Mouse (Mus musculus) ES-E14 (cell line): Measurements from ENCODE around the gene Tlr12. TPM values are rescaled to one million over a fixed set of nuclear protein-coding genes. Genes with fewer than 3 reads are reported as not detected.

ENCODE experiments used
- DNase-seq: peaks from one replicate; pipeline ENCODE4 v3.0.0-alpha.2; 2013; ENCODE audit warnings: low read depth, low spot score
- H3K27ac ChIP-seq: 2 replicates; pipeline ENCODE4 v1.5.1; 2012; ENCODE audit warnings: low read depth, mild to moderate bottlenecking, low read length, moderate library complexity, mixed read lengths; ENCODE audit not compliant: poor library complexity, insufficient read depth, severe bottlenecking
- H3K36me3 ChIP-seq: 2 replicates; pipeline ENCODE4 v1.6.1; 2012; ENCODE audit warnings: mild to moderate bottlenecking, low read length, moderate library complexity, mixed read lengths; ENCODE audit not compliant: control insufficient read depth, poor library complexity, insufficient read depth, severe bottlenecking
- H3K4me1 ChIP-seq, 2 experiments: fragments of 150-350 bp in 1 of 2; sonication (generic) in 1 of 2; 2 replicates each; pipeline ENCODE4 v1.6.1; 2012; ENCODE audit warnings: low read length in 2 of 2, mild to moderate bottlenecking in 1 of 2, mixed read lengths in 1 of 2; ENCODE audit not compliant: control insufficient read depth in 2 of 2, insufficient read depth in 2 of 2, poor library complexity in 1 of 2
- H3K4me3 ChIP-seq, 2 experiments: fragments of 150-350 bp in 1 of 2; sonication (generic) in 1 of 2; 2 replicates each; pipeline ENCODE4 v1.5.1; 2012; ENCODE audit warnings: low read length in 2 of 2, low read depth in 1 of 2, mild to moderate bottlenecking in 1 of 2, mixed read lengths in 1 of 2; ENCODE audit not compliant: insufficient read depth in 1 of 2, poor library complexity in 1 of 2, severe bottlenecking in 1 of 2
- H3K9ac ChIP-seq: 2 replicates; pipeline ENCODE4 v1.6.1; 2012; ENCODE audit warnings: low read depth, mild to moderate bottlenecking, low read length, mixed read lengths; ENCODE audit not compliant: poor library complexity, insufficient read depth, severe bottlenecking
- H3K9me3 ChIP-seq: fragments of 150-350 bp; sonication (generic); 2 replicates; pipeline ENCODE4 v1.6.1; 2012; ENCODE audit warnings: low read depth, mild to moderate bottlenecking, low read length; ENCODE audit not compliant: control insufficient read depth, insufficient read depth
- CHD2 ChIP-seq: IDR thresholded peaks from 2 replicates; pipeline ENCODE4 v1.6.1; 2014; ENCODE audit warnings: mild to moderate bottlenecking, low read depth, low read length, inconsistent platforms
- HCFC1 ChIP-seq: IDR thresholded peaks from 2 replicates; pipeline ENCODE4 v1.6.1; 2012; ENCODE audit warnings: low read length, inconsistent platforms, borderline replicate concordance; ENCODE audit not compliant: insufficient read depth
- MAFK ChIP-seq: IDR thresholded peaks from 2 replicates; pipeline ENCODE4 v1.6.1; 2014; ENCODE audit warnings: mild to moderate bottlenecking, low read depth, low read length, inconsistent platforms; ENCODE audit not compliant: insufficient read depth
- ZC3H11A ChIP-seq: IDR thresholded peaks from 2 replicates; pipeline ENCODE4 v1.6.1; 2012; ENCODE audit warnings: low read depth, mild to moderate bottlenecking, inconsistent platforms, low read length, borderline replicate concordance
- ZNF384 ChIP-seq: IDR thresholded peaks from 2 replicates; pipeline ENCODE4 v1.6.1; 2012; ENCODE audit warnings: low read depth, low read length, inconsistent platforms
- in situ Hi-C, 2 experiments: fragments of 600-800 bp; cut with MboI; formaldehyde crosslinking; loops; one replicate each; pipeline ENCODE4 v1.15.1; 2025; ENCODE audit warnings: low sequenced_read_pairs in 2 of 2, inconsistent platforms in 1 of 2; ENCODE audit not compliant: unreplicated experiment in 2 of 2
- total RNA-seq: library from RNA; depleted of rRNA; stranded (reverse); fragments of 300-350 nt; gene quantifications from 2 replicates; pipeline ENCODE4 v1.2.3, GENCODE M21; 2012; rRNA removed

Tlr12 gene
- total RNA-seq, 1 experiment = not detected

GRCm38 (mm10) chr4:128597801-128598560, 20.4 kb downstream of the Tlr12 start:
- Histone ChIP-seq H3K27ac (no peak overlapping the region), H3K4me1 (peaks cover 0 to 4% of the 10 kb centered on the region in 2 experiments; a peak in 1 of 4 replicates), H3K9ac (no peak overlapping the region), H3K9me3 (no peaks in the 10 kb centered on the region), H3K4me3 (no peak overlapping the region), H3K36me3 (peaks cover 2% of the 10 kb centered on the region; the same call in 1 of the 2 replicates)
- TF ChIP-seq CHD2 = no peak
- TF ChIP-seq ZC3H11A = no peak
- TF ChIP-seq MAFK = no peak
- no peak for TF ChIP-seq HCFC1
- no peak for TF ChIP-seq ZNF384
- DNase-seq = no peak
- in situ Hi-C loops = no loop called here

- TF ChIP-seq MAFK (no peak), HCFC1 (no peak), ZC3H11A (no peak), ZNF384 (no peak), CHD2 (no peak)
- DNase-seq = no peak
- Histone ChIP-seq H3K9me3 (no peaks in the 10 kb centered on the region), H3K36me3 (peaks cover 16% of the 10 kb centered on the region), H3K4me1 (peaks cover 0 to 4% of the 10 kb centered on the region in 2 experiments; a peak in 1 of 4 replicates), H3K9ac (no peak overlapping the region), H3K4me3 (no peak overlapping the region), H3K27ac (no peak overlapping the region)
- in situ Hi-C loops = no loop called here
Observed at GRCm38 (mm10) chr4:128594062-128594461, 24.4 kb downstream of the Tlr12 start.

- H3K4me1 ChIP-seq = peaks cover 0 to 4% of the 10 kb centered on the region in 2 experiments; a peak in 1 of 4 replicates
- H3K9ac ChIP-seq = no peak overlapping the region
- in situ Hi-C loops = no loop called here
- no peaks in the 10 kb centered on the region for H3K9me3 ChIP-seq
- H3K27ac ChIP-seq = no peak overlapping the region
- no peak for DNase-seq
- TF ChIP-seq HCFC1 = no peak
- no peak for TF ChIP-seq CHD2
- no peak for TF ChIP-seq ZNF384
- TF ChIP-seq MAFK = no peak
- TF ChIP-seq ZC3H11A = no peak
- H3K4me3 ChIP-seq = no peak overlapping the region
- H3K36me3 ChIP-seq = peaks cover 20% of the 10 kb centered on the region
Observed at GRCm38 (mm10) chr4:128593286-128593685, 25.1 kb downstream of the Tlr12 start.

- TF ChIP-seq CHD2 (no peak), ZNF384 (no peak), MAFK (no peak)
- Histone ChIP-seq H3K36me3 (peaks cover 11% of the 10 kb centered on the region), H3K27ac (no peak overlapping the region), H3K9ac (no peak overlapping the region), H3K4me1 (no peaks in the 10 kb centered on the region), H3K4me3 (no peak overlapping the region), H3K9me3 (0 out of 2 replicates have a peak, but pooled peaks cover 2% of the 10 kb centered on the region)
- peak; percentile 45 for DNase-seq
- in situ Hi-C loops = no loop called here
Observed at GRCm38 (mm10) chr4:128579182-128579581, 39.2 kb downstream of the Tlr12 start.

GRCm38 (mm10) chr4:128575811-128576210, 42.6 kb downstream of the Tlr12 start:
- in situ Hi-C loops = no loop called here
- no peak for DNase-seq
- H3K4me1 ChIP-seq = no peaks in the 10 kb centered on the region
- no peak overlapping the region for H3K27ac ChIP-seq
- no peaks in the 10 kb centered on the region for H3K9me3 ChIP-seq
- H3K9ac ChIP-seq = no peak overlapping the region
- TF ChIP-seq ZC3H11A (no peak), ZNF384 (no peak), CHD2 (no peak), HCFC1 (no peak), MAFK (no peak)
- H3K36me3 ChIP-seq = peaks cover 5% of the 10 kb centered on the region; the same call in 1 of the 2 replicates
- no peak overlapping the region for H3K4me3 ChIP-seq

Other genes with a start within 250 kb of the Tlr12 start
- gene Zscan20, start 8.5 kb downstream of the Tlr12 start, total RNA-seq = 9.0 and 14.2 TPM in 2 replicates
- 18.0 and 29.8 TPM in 2 replicates for gene Phc2, start 36.1 kb upstream of the Tlr12 start, total RNA-seq
- gene A3galt2, start 136.7 kb upstream of the Tlr12 start, total RNA-seq = 0.09 and 0.11 TPM in 2 replicates
- 1.5 and 1.9 TPM in 2 replicates for gene Zfp362, start 187.4 kb upstream of the Tlr12 start, total RNA-seq